Mouse (Mus musculus): ENCODE results near the gene Ddx39b.
A peak's percentile ranks its signal among the peaks of the same experiment; 100 is the strongest.

Gene Ddx39b

GRCm38 (mm10) chr17:35241305-35242014 is at the start of gene Ddx39b:
Gene Ddx39b, plus strand, starts transcription at chr17:35241746.
- DNase-seq: peak; percentile 100

GRCm38 (mm10) chr17:35192924-35193323 is 48.6 kb upstream of the Ddx39b start:
- no peak for DNase-seq

- peak; percentile 95 for DNase-seq
Measured at GRCm38 (mm10) chr17:35193881-35194843, 47.4 kb upstream of the Ddx39b start, which contains the start of gene Ltb. Gene Ltb, plus strand, starts transcription at chr17:35194439.

GRCm38 (mm10) chr17:35194844-35195630 is 46.5 kb upstream of the Ddx39b start:
- DNase-seq: no peak

GRCm38 (mm10) chr17:35195631-35196320 is 45.8 kb upstream of the Ddx39b start:
- peak; percentile 98 for DNase-seq

- peak; percentile 88 for DNase-seq
Measured at GRCm38 (mm10) chr17:35196321-35196641, 45.3 kb upstream of the Ddx39b start.

GRCm38 (mm10) chr17:35197126-35197525 is 44.4 kb upstream of the Ddx39b start:
- DNase-seq: no peak

- DNase-seq: no peak
Measured at GRCm38 (mm10) chr17:35198029-35198428, 43.5 kb upstream of the Ddx39b start.

GRCm38 (mm10) chr17:35198946-35199345 is 42.6 kb upstream of the Ddx39b start:
- DNase-seq: peak; percentile 88

- DNase-seq: peak; percentile 97
Measured at GRCm38 (mm10) chr17:35200398-35200797, 41.1 kb upstream of the Ddx39b start.

- peak; percentile 91 for DNase-seq
Measured at GRCm38 (mm10) chr17:35201128-35201527, 40.4 kb upstream of the Ddx39b start.

- DNase-seq: peak; percentile 99
Measured at GRCm38 (mm10) chr17:35201787-35202186, 39.8 kb upstream of the Ddx39b start, which contains the start of gene Tnf. Gene Tnf, minus strand, starts transcription at chr17:35202007.

GRCm38 (mm10) chr17:35202442-35202841 is 39.1 kb upstream of the Ddx39b start:
- peak; percentile 91 for DNase-seq

GRCm38 (mm10) chr17:35204494-35205379 is 36.8 kb upstream of the Ddx39b start, which contains the start of gene Lta:
Gene Lta, minus strand, starts transcription at chr17:35205351.
- DNase-seq: no peak

- no peak for DNase-seq
Measured at GRCm38 (mm10) chr17:35205380-35205769, 36.2 kb upstream of the Ddx39b start.

GRCm38 (mm10) chr17:35209785-35210535 is 31.6 kb upstream of the Ddx39b start:
- peak; percentile 96 for DNase-seq

- DNase-seq: no peak
Measured at GRCm38 (mm10) chr17:35210593-35210992, 31.0 kb upstream of the Ddx39b start.

GRCm38 (mm10) chr17:35213071-35213470 is 28.5 kb upstream of the Ddx39b start:
- no peak for DNase-seq

GRCm38 (mm10) chr17:35218516-35219193 is 22.9 kb upstream of the Ddx39b start:
- DNase-seq: peak; percentile 99

GRCm38 (mm10) chr17:35219601-35220041 is 21.9 kb upstream of the Ddx39b start:
- peak; percentile 98 for DNase-seq
